Mouse (Mus musculus): ENCODE measurements around the gene Ccdc39.

Gene Ccdc39

GRCm38 (mm10) chr3:33843801-33844632, at the start of gene Ccdc39:
Gene Ccdc39 (minus strand): TSS chr3:33844310.
- CTCF ChIA-PET: no interaction called here

GRCm38 (mm10) chr3:33893433-33893832, 49.3 kb upstream of the Ccdc39 start:
- CTCF ChIA-PET: no interaction called here

DNA sequence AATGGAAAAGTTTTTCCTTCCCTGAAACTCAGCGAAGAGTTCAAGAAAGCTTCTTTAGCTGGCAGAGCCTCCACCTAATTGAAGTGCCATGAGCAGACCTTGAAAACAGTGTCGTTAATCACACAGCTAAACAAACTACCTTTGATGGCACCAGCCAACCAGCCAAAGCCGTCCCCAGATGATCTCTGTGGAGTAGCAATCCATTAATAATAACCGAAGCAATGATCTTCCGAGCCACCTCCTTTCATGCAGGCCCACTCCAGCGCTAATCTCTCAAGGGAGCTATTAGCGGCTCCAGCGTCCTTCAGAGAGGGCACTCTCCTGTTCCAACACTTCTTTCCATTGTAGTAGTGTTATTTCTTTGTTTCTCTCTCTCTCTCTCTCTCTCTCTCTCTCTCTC, 43.3 kb upstream of the Ccdc39 start:
- CTCF ChIA-PET: no interaction called here

DNA sequence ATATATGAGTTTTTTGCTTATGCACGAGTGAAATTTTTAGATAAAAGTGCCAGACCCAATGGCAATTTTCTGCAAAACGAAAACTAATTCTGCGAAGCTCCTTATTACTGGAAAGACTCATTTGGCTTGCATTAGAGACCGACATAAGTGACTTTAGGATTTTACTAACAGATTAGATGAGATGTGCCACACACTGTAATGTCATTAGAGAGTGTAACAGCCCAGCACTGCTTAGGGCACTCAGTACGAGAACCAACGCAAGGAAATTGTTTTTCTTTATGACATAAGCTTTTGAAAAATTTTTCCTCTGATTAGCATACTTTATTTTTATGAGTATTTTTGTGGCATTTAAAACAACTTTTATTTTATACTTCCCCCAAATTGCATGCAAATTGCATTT, 39.0 kb upstream of the Ccdc39 start:
- CTCF ChIA-PET: no interaction called here

GRCm38 (mm10) chr3:33882695-33883094, 38.6 kb upstream of the Ccdc39 start:
- CTCF ChIA-PET: no interaction called here

GRCm38 (mm10) chr3:33878661-33879060, 34.6 kb upstream of the Ccdc39 start:
- CTCF ChIA-PET: no interaction called here

- CTCF ChIA-PET: no interaction called here
Observed at GRCm38 (mm10) chr3:33874456-33875286, 30.6 kb upstream of the Ccdc39 start.

- CTCF ChIA-PET: no interaction called here
Observed at GRCm38 (mm10) chr3:33873837-33874236, 29.7 kb upstream of the Ccdc39 start.

GRCm38 (mm10) chr3:33873366-33873765, 29.3 kb upstream of the Ccdc39 start:
- CTCF ChIA-PET: no interaction called here

DNA sequence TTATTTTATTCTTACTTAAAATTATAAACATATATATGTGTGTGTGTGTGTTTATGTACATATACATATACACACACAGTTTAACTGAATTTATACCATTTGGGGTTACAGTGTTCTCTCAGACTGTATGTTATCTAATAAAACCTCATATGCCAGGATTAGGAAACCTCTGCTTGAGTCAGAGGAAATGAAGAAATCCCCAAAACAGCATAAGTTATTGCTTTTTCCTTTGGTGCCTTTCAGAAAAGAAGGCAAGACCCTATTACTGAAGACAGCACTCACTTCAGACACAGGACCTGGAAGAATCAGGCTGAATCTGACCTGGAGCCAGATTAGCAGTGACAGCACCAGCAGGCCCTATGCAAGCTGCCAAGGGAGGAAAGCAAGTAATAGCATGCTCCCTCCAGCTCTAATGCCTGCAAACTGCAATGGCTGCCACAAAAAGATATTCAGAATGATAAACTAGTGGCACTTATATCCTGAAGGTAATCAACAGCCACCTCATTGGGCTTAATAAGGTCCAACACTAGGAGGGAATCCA, 20.0 kb upstream of the Ccdc39 start:
- CTCF ChIA-PET: no interaction called here

DNA sequence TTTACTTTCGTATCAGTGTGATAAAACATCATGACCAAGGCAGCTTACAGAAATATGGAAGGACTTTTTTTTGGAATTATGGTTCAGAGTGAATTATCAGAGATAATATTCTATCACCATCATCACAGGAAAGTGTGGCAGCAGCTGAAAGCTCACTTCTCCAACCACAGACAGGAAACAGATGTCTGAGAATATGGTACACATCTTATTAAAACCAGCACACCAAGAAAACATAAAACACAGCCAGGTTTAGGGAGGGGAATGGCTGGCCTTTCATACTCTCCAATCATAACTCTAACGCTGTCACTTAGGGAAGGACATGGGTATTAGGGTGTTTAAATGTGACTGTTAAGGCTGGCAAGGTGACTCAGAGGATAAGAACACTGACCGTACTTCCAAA, 14.8 kb upstream of the Ccdc39 start:
- CTCF ChIA-PET: no interaction called here

DNA sequence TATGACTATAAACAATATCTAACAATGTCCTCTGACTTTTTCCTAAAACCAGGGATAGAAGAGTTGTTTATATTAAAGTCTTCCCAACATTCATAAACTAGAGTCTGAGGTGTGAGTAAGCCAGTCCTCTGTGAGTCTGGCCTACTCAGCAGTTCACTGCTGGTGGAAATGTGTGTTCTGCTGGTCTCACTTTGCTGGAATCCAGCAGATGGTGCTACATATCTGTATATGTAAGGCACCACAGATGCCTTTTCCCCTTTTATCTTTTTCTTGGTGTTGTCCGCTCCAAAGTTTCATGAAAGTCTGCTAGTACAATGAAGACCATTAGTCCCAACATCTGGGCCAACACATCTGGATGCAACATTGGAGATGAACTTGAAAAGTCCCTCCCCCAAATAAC, 9.0 kb upstream of the Ccdc39 start:
- CTCF ChIA-PET: no interaction called here

DNA sequence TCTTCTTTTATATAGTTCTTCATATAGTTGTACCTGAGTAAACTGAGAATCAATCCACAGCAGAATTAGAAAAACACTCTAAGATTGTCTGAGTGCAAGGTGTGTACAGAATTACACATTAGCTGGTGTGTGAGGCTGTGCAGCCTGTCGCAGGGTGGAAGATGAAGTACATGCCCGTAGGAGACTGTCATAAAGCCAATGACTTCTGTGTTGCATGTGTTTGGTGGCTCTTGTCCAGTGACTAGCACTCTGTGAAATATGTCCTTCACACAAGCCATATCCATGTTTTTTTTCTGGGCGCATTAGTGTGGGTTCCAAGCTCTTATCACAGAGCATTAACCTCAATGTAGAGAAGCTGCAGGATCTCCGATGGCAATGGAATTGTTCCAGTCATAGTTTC, 6.7 kb upstream of the Ccdc39 start:
- CTCF ChIA-PET: interaction anchor here (0.6 kb wide), 1 partner anchor 48 kb away, joined by 6 read pairs; no protein-coding TSS in a partner anchor

- CTCF ChIA-PET: no interaction called here
Observed at GRCm38 (mm10) chr3:33846639-33847038, 2.5 kb upstream of the Ccdc39 start.

- CTCF ChIA-PET: no interaction called here
Observed at GRCm38 (mm10) chr3:33838877-33839276, 5.2 kb downstream of the Ccdc39 start.

- CTCF ChIA-PET: interaction anchor here (1.1 kb wide), 1 partner anchor 12 kb away, joined by 3 read pairs; no protein-coding TSS in a partner anchor
Observed at GRCm38 (mm10) chr3:33836576-33836975, 7.5 kb downstream of the Ccdc39 start.

- CTCF ChIA-PET: no interaction called here
Observed at GRCm38 (mm10) chr3:33832351-33832750, 11.8 kb downstream of the Ccdc39 start.

DNA sequence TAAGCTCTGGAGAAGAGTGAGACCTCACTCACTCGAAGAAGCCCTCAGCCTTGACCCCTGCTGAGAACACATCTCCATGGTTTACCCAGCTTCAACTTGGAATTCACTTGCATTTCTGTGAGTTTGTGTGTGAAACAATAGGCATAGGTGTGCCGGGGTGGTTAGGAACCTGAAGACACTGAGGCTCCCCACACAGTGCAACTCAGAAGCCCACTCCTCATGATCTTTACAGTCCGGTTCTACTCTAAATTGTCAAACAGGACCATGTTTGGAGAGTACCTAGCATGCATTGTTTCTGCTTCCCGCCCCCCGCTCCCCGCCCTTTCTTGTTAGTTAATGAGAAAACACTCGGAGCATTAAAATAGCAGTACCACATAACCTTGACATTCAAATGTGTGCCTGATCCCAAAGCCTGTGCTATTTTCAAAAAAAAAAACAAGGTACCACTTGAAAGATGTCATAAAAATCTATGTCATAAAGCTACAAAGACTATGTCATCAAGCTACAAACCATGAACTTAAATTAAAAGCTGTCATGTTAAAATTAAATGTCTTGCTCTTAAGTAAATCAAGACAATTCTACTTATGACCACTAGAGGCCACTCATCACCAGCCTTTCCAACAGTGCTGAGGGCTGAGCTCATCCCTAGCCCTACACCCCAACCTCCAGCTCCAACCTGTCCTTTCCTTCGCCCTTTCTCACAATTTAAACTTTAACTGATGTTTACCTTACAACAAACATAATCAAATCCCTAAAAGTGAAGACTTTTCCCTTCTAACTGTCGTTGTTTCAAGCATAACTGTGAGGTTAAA, 19.8 kb downstream of the Ccdc39 start:
- CTCF ChIA-PET: interaction anchor here (0.5 to 1.0 kb wide), 4 partner anchors 13 to 1501 kb away, joined by 3 to 5 read pairs (median 4); no protein-coding TSS in a partner anchor

GRCm38 (mm10) chr3:33807151-33807550, 37.0 kb downstream of the Ccdc39 start:
- CTCF ChIA-PET: no interaction called here

GRCm38 (mm10) chr3:33800513-33800820, 43.6 kb downstream of the Ccdc39 start:
- CTCF ChIA-PET: no interaction called here

DNA sequence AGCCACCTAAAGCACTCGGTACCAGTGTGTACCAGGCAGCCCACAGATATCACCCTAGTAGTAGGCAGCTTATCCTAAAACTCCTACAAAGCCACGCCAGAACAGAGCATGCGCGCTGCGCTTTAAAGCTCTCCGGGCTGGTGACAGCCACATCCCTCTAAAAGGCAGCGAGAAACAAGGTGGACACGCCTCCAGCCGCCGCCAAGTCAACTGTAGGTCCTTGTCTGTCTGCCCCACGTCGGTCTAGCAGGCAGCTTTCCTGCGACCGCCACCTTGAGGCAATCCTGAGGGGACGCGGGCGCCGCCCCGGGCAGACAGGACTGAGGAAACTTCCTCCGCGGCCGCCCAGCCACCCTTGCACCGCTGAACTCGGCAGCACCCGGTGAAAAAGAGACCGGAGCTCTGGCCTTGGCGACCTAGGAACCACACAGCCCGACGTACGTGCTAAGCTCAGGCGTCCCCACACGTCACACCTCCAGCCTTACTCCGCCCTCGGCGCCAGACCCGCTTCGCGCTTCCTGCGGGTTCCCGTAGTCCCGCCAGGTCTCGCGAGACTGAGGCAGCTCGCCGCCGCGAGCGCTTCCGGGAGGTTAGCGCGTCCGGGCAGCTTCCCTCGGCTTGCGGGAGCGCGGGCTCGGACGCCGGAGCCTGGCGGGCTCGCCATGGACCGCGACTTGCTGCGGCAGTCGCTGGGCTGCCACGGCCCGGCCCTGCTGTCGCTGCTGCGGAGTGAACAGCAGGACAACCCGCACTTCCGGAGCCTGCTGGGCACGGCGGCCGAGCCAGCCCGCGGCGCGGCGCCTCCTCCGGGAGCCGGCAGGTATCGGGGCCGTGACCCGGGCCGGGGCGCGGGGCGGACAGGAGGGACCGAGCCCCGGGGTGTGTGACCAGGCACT, 44.2 kb downstream of the Ccdc39 start, which contains the start of gene Ttc14:
Gene Ttc14 (plus strand): TSS at position 216 of the 896 bp plus-strand sequence.
- CTCF ChIA-PET: no interaction called here

All from spleen, embryonic (tissue).